Mouse (Mus musculus) erythroblast, adult 5-6 weeks (primary cell): ENCODE data around the gene Eed. TPM values are rescaled to one million over a fixed set of nuclear protein-coding genes. Genes with fewer than 3 reads are reported as not detected.
"Not testable (repeated sequence)": the region's sequence is repeated elsewhere in the genome, so short reads cannot be mapped to it uniquely, and the experiment has no call there.

ENCODE experiments used
- ATAC-seq: replicated peaks from 2 replicates; pipeline ENCODE4 v1.8.0; 2016; ENCODE audit warnings: moderate number of reproducible peaks, mild to moderate bottlenecking, moderate TSS enrichment, inconsistent platforms; ENCODE audit not compliant: poor library complexity, low FRiP score, severe bottlenecking
- total RNA-seq, 2 experiments: library from RNA; stranded (forward) in 1 of 2; stranded (reverse) in 1 of 2; fragments of 150-400 nt in 1 of 2; fragments of 200-764, 138-1000 nt in 1 of 2; gene quantifications; 2 replicates each; pipeline versions ENCODE4 v1.2.3 to v1.2.4; 2015 to 2017; ENCODE audit warnings: low replicate concordance in 2 of 2

The Eed gene
- total RNA-seq (2015; ENCODE audit: low replicate concordance) (55.8 and 69.2 TPM in 2 replicates), total RNA-seq (2017; ENCODE audit: low replicate concordance) (48.7 and 51.6 TPM in 2 replicates)

DNA sequence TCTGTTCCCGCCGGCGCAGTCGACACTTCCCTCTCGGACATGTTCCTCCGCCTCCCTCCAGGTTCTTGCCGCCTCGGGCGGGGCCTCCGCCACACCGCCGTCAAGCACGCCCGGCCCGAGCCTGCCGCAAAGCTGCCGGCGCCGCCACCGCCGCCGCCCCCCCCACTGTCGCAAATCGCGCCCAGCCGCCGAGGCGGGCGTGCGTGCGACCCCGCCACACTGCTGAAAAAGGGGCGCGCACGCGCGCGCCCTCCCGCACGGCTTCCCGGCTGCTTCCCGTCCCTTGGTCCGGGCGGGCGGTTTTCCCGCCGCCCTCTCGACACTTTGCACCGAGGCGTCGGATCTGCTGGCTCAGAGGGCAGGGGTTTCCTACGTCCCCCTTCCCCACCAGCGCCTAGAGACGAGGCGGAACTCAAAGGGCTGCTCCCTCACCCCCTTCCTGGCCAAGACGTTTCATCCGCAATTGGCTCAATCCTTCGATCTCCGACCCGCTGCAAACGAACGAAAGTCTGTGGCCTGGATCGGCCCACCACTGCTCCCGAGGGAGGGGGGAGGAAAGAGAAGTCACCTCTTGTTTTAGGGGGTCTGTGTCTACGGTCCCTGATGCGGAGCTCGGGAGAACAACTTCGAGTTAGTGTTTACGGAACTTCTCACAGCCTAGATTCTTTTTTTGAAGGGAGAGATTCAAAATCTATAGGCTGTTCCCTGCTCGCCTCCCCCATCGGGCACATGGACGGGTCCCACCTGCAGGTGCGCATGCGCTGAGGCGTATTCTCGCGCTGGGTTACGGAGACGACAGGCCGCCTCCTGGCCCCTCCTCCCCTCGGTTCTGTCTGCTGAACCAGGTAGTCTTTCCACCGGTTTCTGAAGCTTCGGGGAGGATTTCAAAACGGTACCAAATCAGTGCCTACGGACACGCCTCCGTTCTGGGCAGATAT lies at the start of gene Eed:
Gene Eed, minus strand, starts transcription at position 499 of the 938 bp plus-strand sequence.
- peak; percentile 95 for ATAC-seq

DNA sequence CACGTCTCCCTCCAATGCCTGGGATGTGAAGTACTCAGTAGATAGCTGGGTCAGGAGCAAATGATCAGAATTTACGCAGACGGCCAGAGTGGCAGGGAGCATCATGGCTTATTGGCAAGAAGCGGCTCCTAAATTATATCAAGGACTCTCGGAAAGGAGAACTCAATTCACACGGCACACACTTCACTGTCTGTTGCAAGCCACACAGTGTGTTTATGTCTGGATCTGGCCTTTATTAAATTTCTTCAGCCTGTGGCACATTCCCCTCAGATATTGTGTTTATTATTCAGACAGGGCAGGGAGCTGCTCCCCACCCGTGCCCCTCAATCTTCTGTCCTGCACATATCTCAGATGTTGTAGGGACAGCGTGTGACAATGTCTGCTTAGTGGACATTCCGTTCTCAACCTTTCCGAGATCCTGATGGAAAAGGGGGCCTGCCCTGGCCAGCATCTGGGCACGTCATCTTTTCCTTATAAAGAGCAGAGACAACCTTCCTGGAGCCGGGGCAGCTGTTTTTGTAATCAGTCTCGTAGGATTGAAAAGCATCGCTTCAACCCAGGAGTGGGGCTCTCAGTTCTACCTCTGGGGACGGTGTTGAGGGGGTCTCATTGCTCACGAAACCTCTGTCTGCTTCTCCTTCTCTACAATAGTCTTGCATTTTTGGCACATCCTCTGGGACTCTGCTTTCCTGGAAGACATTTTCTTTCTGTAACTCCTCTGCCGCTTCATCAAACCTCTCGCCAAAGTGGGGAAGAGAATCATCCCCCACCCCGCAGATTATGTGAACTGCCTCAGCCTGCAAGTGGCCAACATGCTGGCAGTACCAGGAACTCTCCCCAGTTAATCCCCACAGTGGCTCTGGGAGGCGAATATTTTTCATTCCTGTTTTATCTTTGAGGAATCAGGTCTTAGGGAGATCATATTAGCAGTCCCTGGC lies 49.0 kb upstream of the Eed start:
- no peak for ATAC-seq

DNA sequence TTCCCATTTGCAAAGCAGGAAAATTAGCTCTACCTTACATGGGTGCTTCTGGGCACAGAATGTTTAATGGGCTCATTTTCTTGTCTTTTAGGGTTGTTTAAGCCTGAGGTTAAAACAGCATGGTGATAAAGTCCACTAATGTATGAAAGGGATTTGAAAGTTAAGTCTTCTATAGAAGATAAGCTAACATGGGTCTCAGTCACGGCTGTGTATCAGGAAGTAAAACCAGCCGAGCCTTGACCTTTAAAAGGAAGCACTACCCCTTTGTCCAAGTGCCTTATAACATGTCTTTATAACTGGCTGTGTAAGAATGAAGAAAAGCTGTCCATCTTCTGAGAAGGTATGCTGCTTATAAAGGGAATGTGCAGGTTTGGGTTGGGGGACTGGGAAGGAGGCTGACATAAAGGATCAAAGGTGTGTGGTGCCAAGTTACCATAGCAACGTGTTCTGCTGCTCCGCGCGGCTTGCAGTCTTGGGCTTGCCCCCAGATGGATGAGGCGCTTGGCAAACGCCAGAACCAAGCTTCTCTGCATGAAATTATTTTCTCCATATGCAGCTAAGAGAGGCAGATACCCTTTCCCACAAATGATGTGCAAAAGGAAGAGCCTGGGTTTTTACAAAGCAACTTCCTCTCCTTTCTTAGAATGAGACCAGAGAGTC lies 48.2 kb upstream of the Eed start:
- no peak for ATAC-seq

DNA sequence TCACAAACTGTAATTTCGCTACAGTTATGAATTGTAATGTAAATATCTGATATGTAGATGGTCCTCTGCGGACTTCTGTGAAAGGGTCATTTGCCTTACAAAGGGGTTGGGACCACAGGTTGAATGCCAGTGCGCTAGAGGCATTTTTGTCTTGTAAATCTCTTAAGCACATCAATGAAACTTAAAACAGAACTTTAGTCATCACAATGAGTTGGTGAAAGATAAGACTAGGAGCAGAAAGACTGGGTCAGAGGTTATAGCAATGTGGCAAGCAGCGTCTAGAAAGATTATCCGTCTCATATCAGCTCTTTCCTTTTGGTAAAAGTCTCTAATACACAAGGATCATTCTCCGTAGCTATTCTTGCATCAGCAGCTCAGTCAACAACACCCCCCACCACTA lies 44.2 kb upstream of the Eed start:
- ATAC-seq = no peak

DNA sequence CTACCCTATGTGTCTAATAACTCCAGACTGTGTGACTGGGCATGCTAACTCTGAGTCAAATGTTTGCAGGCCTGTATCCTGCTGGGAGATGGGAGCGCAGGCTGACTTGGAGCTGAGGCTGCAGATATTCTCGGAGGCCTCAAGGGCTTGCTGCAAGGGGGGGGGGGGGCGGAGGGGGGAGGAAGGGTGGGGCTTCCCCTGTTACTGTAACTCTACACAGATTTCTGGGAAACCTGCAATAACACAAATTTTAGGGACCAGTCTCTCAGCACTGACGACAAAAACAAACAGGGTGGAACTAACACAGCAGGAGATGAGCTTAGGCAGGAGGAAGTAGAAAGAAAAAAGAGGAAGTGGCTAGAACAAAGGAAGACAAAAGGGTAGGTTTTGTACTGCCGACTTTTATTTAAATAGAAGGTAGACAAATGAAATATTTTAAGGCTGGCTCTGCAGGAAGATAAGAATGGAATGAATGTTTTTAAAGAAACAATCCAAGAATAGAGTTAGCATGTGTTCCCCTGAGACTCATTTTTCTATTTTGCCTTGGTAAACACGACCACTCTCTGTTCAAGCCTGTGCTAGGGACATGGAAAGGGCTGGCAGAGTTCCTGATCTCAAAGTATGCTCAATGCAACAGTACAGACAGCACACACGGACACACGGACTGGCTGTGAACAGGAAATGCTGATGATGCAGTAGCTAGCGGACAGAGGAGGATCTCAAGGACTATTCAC lies 42.4 kb upstream of the Eed start:
- no peak for ATAC-seq

DNA sequence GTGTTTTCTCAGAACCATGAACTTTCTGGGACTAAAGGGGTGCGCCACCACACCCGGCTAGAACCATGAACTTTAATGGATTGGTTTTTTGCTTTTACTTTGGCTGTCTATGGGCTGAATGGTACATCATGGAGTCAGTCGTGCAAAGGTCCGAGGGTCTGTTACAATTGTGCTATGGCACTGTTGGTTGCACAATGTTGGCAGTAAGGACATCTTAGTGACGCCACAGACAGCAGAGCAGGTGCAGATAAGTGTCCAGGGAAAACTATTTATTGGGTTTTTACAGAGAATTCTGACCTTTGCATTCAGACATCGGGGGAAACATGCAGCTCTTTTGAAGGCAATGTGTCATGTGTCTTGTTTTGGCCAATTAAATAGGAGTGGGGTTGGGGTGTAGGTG lies 39.5 kb upstream of the Eed start:
- no peak for ATAC-seq

DNA sequence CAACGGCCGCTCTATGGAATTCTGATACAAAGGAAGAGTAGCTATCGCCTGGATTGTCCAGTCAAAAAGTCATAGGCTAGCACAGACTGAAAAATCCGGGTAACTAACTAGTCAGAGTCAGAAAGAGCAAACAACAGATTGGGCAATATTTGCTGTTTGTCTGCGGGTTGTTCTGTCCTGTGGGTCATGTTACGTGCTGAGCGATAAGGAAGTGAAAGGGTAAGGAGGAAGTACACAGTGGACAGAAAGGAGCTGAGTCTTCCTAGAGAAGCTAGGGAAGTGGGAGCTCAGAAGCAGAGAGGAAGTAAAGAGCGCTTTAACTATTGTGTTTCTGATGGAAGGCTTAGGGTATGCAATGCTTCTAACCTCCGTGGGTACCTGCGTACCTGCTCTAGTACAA lies 38.8 kb upstream of the Eed start:
- ATAC-seq = no peak

DNA sequence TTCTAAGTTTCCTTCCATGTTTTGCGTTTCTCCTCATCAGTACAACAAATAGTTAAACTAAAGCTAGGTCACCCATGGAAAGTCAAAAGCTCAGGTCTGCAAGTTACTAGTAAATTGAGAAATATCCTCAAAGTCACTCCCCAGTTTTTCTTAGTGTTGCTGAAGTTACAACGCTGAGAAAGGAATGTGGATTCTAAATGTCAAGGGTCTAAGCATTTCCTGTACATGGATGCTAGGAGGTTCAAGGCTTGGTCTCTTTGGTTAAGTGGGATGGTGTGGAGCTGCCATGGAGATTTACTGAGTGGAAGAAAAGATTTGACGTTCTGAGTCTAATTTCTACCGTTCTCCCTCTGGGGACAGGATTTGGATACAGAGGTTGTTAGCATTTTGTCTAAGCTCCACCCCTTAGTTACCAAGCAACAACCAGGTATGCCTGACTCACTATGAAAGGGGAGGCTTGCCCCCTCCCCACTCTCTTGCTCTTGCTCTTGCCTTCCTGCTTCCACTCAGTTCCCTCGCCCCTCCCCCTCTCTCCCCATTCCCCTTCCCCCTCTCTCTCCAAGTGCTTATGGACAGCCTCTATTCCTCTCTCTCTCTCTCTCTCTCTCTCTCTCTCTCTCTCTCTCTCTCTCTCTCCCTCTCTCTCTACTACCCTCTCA lies 36.3 kb upstream of the Eed start:
- no peak for ATAC-seq

DNA sequence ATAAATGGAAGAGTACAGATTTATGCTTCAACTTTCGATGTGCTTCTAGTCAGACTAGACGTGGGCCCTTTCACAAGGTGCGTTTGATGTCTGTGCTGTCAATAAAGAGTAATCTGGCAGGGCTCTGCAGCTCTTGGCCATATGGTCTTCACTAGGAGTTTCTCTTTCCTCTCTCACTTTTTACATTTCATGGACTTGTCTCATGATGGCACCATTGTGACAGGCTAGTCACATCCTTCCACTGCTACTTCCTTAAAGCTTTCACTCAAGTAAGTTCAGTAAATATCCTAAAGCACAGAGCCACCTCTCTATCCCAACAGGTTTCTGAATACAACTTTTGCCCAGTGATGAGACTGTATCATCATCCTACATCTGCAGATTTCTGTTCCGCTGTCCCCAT lies 35.7 kb upstream of the Eed start:
- ATAC-seq = no peak

DNA sequence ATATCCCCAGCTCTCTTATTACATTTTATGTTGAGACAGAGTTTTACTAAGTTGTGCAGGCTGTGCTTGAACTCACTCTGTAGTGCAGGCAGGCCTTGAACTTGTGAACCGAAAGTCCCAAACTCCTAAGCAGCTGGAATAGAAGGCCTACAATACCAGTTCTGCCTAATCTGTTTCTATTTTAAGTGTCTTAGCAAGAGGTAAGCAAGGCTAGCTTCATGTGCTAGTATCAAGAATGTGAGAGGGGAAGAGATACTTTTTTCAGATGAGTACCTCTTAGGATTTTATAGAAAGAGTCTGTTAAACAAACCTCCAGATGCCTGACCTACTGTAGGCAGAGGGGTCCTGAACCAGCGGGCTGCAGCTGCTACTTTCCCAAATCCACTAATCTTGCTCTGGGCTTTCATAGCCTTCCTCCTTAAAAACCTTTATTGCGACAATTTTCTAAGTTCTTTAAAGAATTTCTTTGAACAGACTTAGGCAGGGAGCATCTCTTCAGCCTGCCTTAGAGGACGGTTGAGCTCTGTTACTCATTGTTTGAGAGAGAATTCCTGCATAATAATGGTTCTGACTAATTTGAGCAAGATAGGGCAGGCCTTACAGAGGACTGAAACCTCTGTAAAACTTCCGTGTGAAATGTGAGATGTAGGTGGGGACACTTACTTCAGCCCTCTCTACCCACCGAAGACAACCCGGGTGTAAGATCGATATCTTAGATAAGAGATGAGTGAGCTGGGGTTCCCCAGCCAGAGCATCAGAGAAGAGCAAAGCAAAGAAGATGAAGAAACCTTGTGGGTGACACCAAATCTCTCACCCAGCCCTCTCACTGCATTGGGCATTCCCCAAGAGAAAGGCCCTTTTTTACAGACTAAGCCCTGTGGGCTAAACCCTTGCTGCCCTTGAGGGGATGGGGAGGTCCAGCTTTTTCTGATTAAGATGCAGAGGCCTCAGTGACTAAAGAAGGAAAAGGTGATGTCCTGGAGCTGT lies 26.2 kb upstream of the Eed start:
- no peak for ATAC-seq

DNA sequence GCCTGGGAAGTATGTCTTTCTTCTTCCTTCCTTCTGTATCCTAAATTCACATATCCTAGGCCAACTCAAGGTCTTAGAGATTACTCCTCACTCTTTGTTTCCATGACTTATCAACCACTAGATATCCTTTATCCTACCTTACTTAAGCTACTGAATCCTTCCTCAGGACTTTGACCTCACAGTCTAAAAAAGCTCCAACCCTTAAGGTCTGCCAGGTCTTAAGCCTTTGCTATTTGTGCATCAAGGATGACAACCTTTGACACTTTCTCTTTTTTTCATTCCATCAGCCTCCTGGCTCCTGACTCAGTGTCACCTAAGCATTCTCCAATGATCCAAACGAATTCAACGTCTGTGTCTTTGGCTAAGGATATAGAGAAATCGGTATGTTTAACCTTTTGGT lies 24.0 kb upstream of the Eed start:
- no peak for ATAC-seq

DNA sequence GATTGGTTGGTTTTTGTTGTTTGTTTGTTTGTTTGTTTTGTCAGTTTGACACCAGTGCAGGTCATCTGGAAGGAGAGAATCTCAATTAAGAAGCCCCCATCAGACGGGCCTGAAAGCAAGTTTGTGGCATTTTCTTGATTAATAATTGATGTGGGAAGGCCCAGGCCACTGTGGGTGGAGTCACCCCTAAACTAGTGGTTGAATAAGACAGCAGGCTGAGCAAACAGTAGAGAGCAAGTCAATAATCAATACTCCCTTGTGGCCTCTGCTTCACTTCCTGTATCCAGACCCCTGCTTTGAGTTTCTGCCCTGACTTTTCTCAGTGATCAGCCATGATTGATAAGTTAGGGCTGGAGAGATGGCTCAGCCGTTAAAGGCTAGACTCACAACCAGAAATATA lies 21.6 kb upstream of the Eed start:
- no peak for ATAC-seq

DNA sequence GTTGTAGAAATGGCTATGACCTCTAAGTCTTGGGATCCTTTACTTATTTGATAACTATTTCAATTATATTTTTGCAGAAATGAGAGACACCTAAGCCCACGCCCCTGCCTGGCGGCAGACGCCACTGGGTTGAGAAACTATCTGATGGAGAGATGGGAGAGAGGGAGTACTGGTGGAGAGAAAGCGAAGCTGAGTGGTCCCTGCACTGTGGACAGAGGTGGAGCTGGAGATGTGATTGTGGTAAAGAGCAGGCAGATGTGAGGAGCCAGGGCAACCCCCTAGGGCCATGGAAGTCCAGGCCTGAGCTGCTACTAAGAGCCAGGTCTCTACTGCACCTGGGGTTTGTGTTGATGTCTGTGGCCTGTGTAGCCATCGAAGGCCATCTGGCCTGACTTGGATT lies 18.7 kb upstream of the Eed start:
- no peak for ATAC-seq

DNA sequence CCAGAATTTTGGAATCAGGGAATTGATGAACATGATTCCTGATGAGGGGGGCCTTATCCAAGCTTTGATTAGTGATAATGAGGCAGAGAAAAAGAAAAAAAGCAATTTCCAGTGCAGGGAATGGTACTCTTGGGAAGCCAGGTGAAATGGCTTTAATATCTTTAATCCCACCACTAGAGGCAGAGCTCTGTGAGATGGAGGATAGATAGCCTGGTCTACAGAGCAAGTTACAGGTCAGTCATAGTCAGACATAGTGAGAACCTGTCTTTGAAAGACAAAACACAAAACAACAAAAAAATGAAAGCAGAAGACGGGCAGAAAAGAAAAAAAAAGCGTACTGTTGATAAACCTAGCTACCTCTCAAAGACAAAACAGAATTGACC lies 17.8 kb upstream of the Eed start:
- peak; percentile 73 for ATAC-seq

DNA sequence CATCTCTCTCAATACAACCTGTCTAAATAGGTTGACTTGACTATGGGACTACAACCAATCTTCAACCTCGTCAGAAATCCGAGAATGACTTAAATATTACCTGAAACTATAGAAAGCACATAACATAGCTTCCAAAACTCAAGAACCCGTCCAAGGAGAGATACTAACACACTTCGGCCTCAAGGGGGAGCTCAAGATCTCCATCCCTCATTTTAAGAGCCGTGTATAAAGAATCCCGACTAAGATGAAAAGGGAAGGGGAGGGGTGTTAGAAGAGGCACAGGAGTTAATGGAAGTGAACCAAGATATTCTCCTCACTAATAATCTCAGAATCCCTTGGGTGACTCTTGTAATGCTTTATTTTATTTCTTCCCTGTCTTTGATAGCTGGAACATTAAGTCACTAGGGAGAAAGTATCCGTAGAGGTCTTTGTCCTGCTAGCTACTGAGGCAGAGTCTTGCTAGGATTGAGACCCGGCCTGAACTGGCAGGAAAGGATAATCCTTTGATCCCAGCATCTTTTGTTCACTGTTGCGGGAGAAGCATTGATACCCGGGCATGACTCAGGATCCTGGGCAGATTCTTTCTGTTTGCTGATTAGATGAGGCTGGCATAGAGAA lies 17.3 kb upstream of the Eed start:
- ATAC-seq = peak; percentile 89

DNA sequence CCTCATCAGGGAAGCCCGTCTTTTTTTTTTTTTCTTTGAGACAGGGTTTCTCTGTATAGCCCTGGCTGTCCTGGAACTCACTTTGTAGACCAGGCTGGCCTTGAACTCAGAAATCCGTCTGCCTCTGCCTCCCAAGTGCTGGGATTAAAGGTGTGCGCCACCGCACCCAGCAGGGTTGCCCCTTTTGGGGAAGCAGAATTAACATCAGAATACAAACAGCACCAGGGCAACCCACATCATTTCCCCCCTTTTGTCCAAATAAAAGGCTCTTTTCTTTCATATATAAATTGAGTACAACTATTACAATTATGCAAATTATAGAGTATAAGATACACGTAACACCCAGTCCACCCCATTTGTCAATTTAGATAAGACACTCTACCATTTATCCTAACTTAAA lies 16.7 kb upstream of the Eed start:
- ATAC-seq = not testable (repeated sequence)

DNA sequence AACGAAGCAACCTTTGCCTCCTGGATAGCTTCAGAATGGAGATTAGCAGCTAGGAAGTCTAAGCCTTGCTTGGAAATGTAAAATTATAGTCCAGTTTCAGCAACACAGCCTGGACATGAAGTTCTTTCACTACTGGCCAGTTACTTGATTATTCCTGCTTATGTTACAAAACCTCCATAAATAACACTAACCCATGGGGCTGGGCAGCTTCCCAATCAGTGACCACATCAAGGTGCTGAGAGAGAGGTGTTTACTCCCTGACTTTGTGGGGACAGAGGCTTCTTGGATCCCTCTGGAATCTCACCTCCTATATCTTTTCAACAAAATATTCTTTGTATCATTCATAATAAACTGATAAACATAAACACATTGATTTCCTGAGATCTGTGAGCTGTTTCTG lies 12.3 kb upstream of the Eed start:
- ATAC-seq = no peak
